Mouse (Mus musculus): ENCODE measurements at regions not wholly inside any gene's neighbourhood (a gene's known extent, or its start where the extent isn't known, plus 50 kb on each side); places are given as distances from the start of the nearest gene placed in this dataset.

DNA sequence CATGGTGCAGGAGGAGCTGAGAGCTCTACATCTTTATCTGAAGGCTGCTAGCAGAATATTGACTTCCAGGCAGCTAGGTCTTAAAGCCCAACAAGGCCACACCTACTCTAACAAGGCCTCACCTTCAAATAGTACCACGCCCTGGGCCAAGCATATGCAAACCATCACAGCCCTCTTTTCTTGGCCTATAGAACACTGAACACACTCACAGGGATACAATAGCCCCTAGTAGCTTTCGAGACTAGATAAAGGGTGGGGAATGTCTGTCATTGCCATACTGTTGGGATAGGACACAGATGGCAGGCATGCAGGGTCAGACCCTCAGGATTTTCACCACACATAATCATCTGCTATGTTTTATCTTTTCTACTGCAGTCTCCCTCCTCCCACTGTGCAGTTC, 52.6 kb upstream of the Iqsec3 start:
- TF ChIP-seq CTCF (IDR thresholded peaks at IDR 0.05; ENCODE audit: extremely low read depth, insufficient read depth, insufficient read length, insufficient replicate concordance) (no peak), POLR2A (IDR thresholded peaks at IDR 0.05; ENCODE audit: low read depth, low read length) (no peak)

Measured in spleen, adult 2 months (tissue).